Mouse (Mus musculus): ENCODE data around the gene Men1. TPM values are rescaled to one million over a fixed set of nuclear protein-coding genes. Genes with fewer than 3 reads are reported as not detected.

Gene Men1
- total RNA-seq, 2 experiments from 2014 or later = 23.6 to 24.5 TPM

DNA sequence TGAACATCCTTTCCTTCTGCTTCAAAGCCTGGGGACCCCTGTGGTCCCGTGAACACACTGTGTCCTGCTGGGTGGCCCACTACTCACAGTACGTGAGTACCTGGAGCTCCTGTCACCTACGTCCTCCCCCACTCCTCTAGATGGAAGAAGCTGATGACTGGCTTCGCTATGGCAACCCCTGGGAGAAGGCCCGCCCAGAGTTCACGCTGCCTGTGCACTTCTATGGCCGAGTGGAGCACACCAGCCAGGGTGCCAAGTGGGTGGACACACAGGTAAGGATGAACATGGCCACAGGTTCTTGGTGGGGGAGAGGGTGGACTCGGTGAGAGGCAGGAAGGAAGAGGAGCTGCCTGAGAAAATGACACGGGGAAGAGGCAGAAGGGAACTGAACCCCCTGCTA, 51.5 kb downstream of the Men1 start:
- DNase-seq (ENCODE audit: low spot score in 2 of 2) = no peak

DNA sequence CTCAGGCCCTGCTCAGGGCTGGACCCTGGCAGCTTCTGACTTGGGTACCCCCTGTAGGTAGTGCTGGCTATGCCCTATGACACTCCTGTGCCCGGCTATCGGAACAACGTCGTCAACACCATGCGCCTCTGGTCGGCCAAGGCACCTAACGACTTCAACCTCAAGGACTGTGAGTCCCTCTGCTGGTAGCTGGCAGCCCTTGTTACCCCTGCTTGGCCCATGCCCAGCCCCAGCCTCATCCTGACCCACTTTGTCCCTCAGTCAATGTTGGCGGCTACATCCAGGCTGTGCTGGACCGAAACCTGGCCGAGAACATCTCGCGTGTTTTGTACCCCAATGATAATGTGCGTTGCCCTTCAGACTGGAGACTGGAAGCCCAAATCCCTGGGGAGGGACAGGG, 53.2 kb downstream of the Men1 start:
- DNase-seq (ENCODE audit: low spot score in 2 of 2) = no peak

DNA sequence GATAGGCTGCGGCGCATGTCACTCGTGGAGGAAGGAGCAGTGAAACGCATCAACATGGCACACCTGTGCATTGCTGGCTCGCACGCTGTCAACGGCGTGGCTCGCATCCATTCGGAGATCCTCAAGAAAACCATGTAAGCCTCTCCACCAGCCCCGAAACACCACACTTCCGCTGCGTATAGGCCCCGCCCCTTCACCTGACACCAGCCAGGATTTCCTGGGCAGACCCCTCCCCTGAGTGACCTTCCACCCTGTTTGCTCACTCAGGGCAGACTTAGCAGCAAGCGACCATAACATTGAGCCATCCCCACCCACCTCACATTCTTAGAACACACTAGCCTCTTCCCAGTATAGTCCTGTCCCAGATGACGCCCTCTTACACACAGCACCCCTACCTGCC, 55.0 kb downstream of the Men1 start:
- no peak for DNase-seq (ENCODE audit: low spot score in 2 of 2)

DNA sequence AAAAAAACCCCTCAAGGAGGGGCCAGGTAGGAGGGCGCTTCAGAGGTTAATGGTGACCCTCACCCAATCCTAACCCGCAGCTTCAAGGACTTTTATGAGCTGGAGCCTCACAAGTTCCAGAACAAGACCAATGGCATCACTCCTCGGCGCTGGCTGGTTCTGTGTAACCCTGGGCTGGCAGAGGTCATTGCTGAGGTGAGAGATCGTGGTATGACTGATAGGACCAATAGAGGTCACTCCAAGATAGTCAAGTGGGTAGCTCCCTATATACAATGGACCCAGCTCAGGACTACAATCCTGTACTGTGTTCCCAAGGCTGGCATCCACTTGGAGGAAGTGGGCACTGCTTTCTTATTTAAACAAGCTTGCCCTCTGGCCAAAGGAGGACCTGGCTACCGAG, 55.5 kb downstream of the Men1 start:
- no peak for DNase-seq (ENCODE audit: low spot score in 2 of 2)

Small RNA genes within 50 kb of the gene (microRNA-seq; reads per million reads assigned to microRNA genes)
- gene Mir6989 = not detected

Other genes with a start within 250 kb of the Men1 start
- gene Cdca5, start 250.0 kb upstream of the Men1 start, total RNA-seq (2021) = 1 to 10 TPM; 7.7 to 8.1 TPM
- gene AC131692.1, start 240.6 kb upstream of the Men1 start, total RNA-seq (2021) = under 1 TPM in 1 of 2 experiments, not detected in 1; 0.54 TPM
- under 1 TPM; 0.27 to 0.44 TPM for gene Naaladl1, start 229.2 kb upstream of the Men1 start, total RNA-seq (2021)
- gene Sac3d1, start 216.3 kb upstream of the Men1 start, total RNA-seq (2021) = 10 to 100 TPM; 14.8 to 16.2 TPM
- gene Snx15, start 206.7 kb upstream of the Men1 start, total RNA-seq (2021) = 10 to 100 TPM; 16.2 to 17.1 TPM
- under 1 TPM; 0.26 to 0.42 TPM for gene Batf2, start 194.0 kb upstream of the Men1 start, total RNA-seq (2021)
- gene Arl2, start 193.4 kb upstream of the Men1 start, total RNA-seq (2021) = 10 to 100 TPM; 60.2 to 61.7 TPM
- not detected for gene Majin, start 150.6 kb upstream of the Men1 start, total RNA-seq (2021)
- not detected for gene Gpha2, start 108.6 kb upstream of the Men1 start, total RNA-seq (2021)
- 10 to 100 TPM; 26.2 to 26.4 TPM for gene Ppp2r5b, start 99.1 kb upstream of the Men1 start, total RNA-seq (2021)
- gene Atg2a, start 93.3 kb upstream of the Men1 start, total RNA-seq (2021) = 10 to 100 TPM; 15.5 to 16.7 TPM
- 10 to 100 TPM; 91.3 to 93.9 TPM for gene Ehd1, start 58.3 kb upstream of the Men1 start, total RNA-seq (2021)
- 1 to 10 TPM; 6.9 to 7.7 TPM for gene Cdc42bpg, start 28.5 kb upstream of the Men1 start, total RNA-seq (2021)
- gene Map4k2, start 6.2 kb downstream of the Men1 start, total RNA-seq (2021) = 10 to 100 TPM; 18.4 to 21.4 TPM
- 100 to 1,000 TPM; 150 to 183 TPM for gene Sf1, start 28.7 kb downstream of the Men1 start, total RNA-seq (2021)
- gene Pygm, start 49.4 kb downstream of the Men1 start, total RNA-seq (2021) = 1,000 to 10,000 TPM; 2,079 to 2,155 TPM
- gene Rasgrp2, start 64.4 kb downstream of the Men1 start, total RNA-seq (2021) = 10 to 100 TPM; 37.4 to 40.2 TPM
- gene Nrxn2, start 83.8 kb downstream of the Men1 start, total RNA-seq (2021) = 1 to 10 TPM; 3.4 to 3.7 TPM
- not detected for gene Slc22a12, start 208.1 kb downstream of the Men1 start, total RNA-seq (2021)

All from gastrocnemius, postnatal 4 days (tissue).